Mouse (Mus musculus) midbrain, embryonic 15.5 days (tissue): ENCODE data around the gene Fdxacb1. TPM values are rescaled to one million over a fixed set of nuclear protein-coding genes. Genes with fewer than 3 reads are reported as not detected.
A peak's percentile ranks its signal among the peaks of the same experiment; 100 is the strongest.

Source experiments
- ATAC-seq: fragments of 200-750 bp; cut with Nextera tagmentation; replicated peaks from 2 replicates; pipeline ENCODE4 v1.8.0; 2017; ENCODE audit warnings: moderate TSS enrichment
- H3K27ac ChIP-seq: fragments of 300-500 bp; sonication (generic); 2 replicates; pipeline ENCODE4 v1.5.1; 2015; ENCODE audit warnings: mild to moderate bottlenecking, inconsistent platforms
- H3K27me3 ChIP-seq: fragments of 300-500 bp; sonication (generic); replicated peaks from 2 replicates; pipeline ENCODE4 v1.6.1; 2015; ENCODE audit warnings: inconsistent platforms
- H3K36me3 ChIP-seq: fragments of 300-500 bp; sonication (generic); replicated peaks from 2 replicates; pipeline ENCODE4 v1.6.1; 2015; ENCODE audit warnings: inconsistent platforms
- H3K4me1 ChIP-seq: fragments of 300-500 bp; sonication (generic); 2 replicates; pipeline ENCODE4 v1.6.1; 2015; ENCODE audit warnings: inconsistent platforms
- H3K4me2 ChIP-seq: fragments of 300-500 bp; sonication (generic); 2 replicates; pipeline ENCODE4 v1.6.1; 2015; ENCODE audit warnings: inconsistent platforms, mild to moderate bottlenecking, moderate library complexity
- H3K4me3 ChIP-seq: fragments of 300-500 bp; sonication (generic); 2 replicates; pipeline ENCODE4 v1.5.1; 2015; ENCODE audit warnings: mild to moderate bottlenecking, inconsistent platforms
- H3K9ac ChIP-seq: fragments of 300-500 bp; sonication (generic); 2 replicates; pipeline ENCODE4 v1.6.1; 2015; ENCODE audit warnings: mild to moderate bottlenecking, inconsistent platforms
- H3K9me3 ChIP-seq: fragments of 300-500 bp; sonication (generic); 2 replicates; pipeline ENCODE4 v1.6.1; 2016; ENCODE audit warnings: inconsistent platforms
- WGBS: fragments of 180-500 bp; shearing (Covaris S2); methylation state at CpG from one replicate; pipeline ENCODE4 v1.1.7; 2015; ENCODE audit warnings: mixed read lengths; 5-methylcytosine and 5-hydroxymethylcytosine counted together
- polyA plus RNA-seq: library from polyadenylated mRNA; unstranded; fragments of >200 nt; fragmentation: Nextera tagmentation; extraction: Ambion mirVana; gene quantifications from 2 replicates; pipeline ENCODE4 v1.2.1, GENCODE M21; 2015

Gene Fdxacb1
- polyA plus RNA-seq, 1 experiment from 2014 or later, result 12.0 TPM

DNA sequence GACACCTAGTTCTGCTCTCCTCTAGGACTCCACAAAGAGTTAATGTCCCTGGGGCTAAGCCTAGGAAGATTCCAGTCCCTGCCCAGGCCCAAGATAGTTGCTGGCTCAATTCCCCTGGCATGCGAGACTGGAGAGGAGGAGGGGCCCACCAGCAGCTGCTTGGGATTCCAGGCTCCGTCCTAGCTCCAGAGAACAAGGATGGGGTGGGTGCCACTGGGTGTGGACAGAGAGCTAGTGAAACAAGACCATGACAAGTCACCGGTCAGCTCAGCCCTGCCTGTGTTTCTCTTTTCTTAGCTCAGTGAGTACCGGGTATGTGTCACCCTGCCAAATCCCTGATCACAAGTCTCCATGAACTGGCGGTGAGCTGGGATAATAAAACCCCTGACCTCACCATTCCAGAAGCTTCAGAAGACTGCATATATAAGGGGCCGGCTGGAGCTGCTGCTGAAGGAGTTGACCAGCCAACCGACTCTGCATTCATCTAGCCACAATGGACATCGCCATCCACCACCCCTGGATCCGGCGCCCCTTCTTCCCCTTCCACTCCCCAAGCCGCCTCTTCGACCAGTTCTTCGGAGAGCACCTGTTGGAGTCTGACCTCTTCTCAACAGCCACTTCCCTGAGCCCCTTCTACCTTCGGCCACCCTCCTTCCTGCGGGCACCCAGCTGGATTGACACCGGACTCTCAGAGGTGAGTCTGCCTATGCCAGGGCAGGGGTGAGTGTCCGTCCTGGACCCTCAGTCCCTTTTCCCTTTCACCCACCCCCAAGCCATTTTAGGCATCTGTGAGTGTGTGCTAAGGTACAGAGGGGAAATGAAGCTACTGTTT lies 15.0 kb upstream of the Fdxacb1 start:
- Histone ChIP-seq H3K4me2 (no peak overlapping the region), H3K27ac (no peak overlapping the region)
- WGBS, result 70% methylated on average over 17 of the region's 17 CpGs

DNA sequence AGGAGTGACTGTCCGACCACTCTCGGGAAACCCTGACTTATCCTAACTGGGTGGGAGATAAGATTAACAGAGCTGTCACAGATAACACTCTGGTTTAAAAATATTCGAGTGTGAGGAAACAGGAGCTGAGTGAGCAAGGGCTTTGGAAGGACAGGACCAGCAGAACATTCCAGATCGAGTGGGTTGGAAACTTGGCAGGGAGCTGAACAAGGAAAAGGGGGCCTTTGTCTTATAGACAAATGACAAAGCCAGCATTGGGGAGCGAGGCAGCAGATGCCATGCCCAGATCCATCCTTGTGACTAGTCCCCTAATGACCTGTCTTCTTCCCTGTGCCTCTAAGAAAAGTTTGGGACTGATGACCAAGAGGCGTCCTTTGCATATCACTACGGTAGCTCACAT lies 14.1 kb upstream of the Fdxacb1 start:
- Histone ChIP-seq H3K9ac (no peak overlapping the region), H3K9me3 (no peaks in the 10 kb centered on the region), H3K4me3 (no peak overlapping the region), H3K27me3 (no peaks in the 10 kb centered on the region), H3K4me2 (no peak overlapping the region), H3K4me1 (no peaks in the 10 kb centered on the region), H3K36me3 (no peaks in the 10 kb centered on the region), H3K27ac (no peak overlapping the region)
- no peak for ATAC-seq
- WGBS, result 78% methylated on average over 7 of the region's 7 CpGs

More for the DNA sequence above, 15.0 kb upstream of the Fdxacb1 start:
- Histone ChIP-seq H3K9me3 (no peaks in the 10 kb centered on the region), H3K4me1 (no peaks in the 10 kb centered on the region), H3K9ac (no peak overlapping the region), H3K4me3 (no peak overlapping the region), H3K36me3 (no peaks in the 10 kb centered on the region), H3K27me3 (no peaks in the 10 kb centered on the region)
- ATAC-seq, result no peak

DNA sequence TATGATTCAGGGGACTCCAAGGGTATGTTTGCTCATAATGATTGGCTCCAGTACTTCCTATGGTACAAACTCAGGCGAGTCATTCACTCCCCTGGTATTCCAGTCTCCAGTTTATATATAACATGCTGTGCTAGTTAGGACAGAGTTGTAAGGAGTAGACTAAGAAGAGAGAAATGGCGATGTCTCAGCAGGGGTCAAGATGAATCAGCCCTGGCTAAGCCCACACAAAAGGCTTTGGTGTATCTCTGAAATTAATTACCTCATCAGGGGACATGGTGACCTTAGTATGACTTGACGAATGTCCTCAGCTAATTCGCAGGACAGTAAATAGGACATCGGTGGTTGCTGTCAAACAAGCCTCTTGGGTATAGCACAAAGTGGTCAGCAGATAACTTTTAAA lies 11.3 kb upstream of the Fdxacb1 start:
- no peak for ATAC-seq
- no peak overlapping the region for H3K4me3 ChIP-seq
- no peak overlapping the region for H3K9ac ChIP-seq
- no peaks in the 10 kb centered on the region; the same call in 1 of the 2 replicates for H3K27me3 ChIP-seq
- no peak overlapping the region for H3K4me2 ChIP-seq
- H3K9me3 ChIP-seq, result no peaks in the 10 kb centered on the region
- H3K4me1 ChIP-seq, result no peaks in the 10 kb centered on the region
- 51% methylated on average over 5 of the region's 5 CpGs for WGBS
- no peak overlapping the region for H3K27ac ChIP-seq
- H3K36me3 ChIP-seq, result no peaks in the 10 kb centered on the region

DNA sequence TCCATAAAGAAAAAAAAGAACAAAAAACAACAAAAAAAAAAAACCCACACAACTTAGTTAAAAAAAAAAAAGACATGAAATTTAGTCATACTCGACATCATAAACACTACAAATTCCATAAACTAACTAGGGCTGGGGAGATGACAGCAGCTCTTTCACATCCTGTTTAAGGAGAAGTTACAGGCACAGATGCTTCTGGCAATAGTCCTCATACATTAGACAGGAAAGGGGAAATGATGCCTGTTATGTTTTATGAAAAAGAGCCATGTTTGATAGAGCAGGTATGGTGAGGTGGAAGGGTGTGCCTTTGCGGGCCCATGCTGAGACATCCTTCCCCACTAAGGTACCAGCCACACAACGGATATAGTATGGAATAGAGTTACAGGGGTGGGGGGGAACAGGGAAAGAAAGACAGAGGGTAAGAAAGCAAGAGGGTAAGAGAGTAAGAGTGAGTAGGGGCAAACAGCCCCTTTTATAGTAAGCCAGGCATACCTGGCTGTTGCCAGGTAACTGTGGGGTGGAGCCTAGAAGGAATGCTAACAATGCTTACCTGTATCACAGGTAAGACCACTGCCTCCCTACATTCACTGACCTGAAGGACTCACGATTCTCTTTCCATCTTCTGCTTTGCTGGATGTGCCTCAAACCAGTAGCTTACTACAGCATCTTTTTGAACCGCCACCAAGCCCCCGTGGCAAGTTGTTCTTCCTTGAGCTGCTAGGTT lies 6.4 kb upstream of the Fdxacb1 start:
- Histone ChIP-seq H3K9me3 (no peaks in the 10 kb centered on the region), H3K4me3 (no peak overlapping the region), H3K36me3 (no peaks in the 10 kb centered on the region), H3K4me2 (no peak overlapping the region), H3K9ac (no peak overlapping the region), H3K4me1 (peaks cover under 1% of the 10 kb centered on the region), H3K27me3 (no peaks in the 10 kb centered on the region; the same call in 1 of the 2 replicates), H3K27ac (no peak overlapping the region)
- WGBS, result 69% methylated on average over 6 of the region's 6 CpGs
- no peak for ATAC-seq

DNA sequence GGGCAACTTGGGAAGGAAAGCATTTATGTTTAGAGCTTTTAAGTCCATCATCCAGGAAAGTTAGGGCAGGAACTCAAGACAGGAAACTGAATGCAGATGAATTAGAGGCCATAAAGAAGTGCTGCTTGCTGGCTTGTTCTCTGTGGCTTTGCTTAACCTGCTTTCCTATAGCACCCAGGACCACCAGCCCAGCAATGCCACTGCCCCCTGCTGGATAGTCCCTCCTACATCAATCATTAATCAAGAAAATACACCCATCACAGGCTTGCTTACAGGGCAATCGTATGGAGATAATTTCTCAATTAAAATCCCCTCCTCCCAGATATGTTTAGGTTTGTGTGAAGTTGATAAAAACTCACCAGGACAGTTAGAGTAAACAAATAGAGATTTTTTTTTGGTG lies 4.7 kb upstream of the Fdxacb1 start:
- Histone ChIP-seq H3K27me3 (no peaks in the 10 kb centered on the region; the same call in 1 of the 2 replicates), H3K4me3 (no peak overlapping the region), H3K9me3 (no peaks in the 10 kb centered on the region), H3K4me1 (peaks cover 10% of the 10 kb centered on the region), H3K9ac (no peak overlapping the region), H3K36me3 (no peaks in the 10 kb centered on the region), H3K4me2 (no peak overlapping the region), H3K27ac (no peak overlapping the region)
- ATAC-seq, result no peak
- 64% methylated on average over 1 of the region's 1 CpGs for WGBS

DNA sequence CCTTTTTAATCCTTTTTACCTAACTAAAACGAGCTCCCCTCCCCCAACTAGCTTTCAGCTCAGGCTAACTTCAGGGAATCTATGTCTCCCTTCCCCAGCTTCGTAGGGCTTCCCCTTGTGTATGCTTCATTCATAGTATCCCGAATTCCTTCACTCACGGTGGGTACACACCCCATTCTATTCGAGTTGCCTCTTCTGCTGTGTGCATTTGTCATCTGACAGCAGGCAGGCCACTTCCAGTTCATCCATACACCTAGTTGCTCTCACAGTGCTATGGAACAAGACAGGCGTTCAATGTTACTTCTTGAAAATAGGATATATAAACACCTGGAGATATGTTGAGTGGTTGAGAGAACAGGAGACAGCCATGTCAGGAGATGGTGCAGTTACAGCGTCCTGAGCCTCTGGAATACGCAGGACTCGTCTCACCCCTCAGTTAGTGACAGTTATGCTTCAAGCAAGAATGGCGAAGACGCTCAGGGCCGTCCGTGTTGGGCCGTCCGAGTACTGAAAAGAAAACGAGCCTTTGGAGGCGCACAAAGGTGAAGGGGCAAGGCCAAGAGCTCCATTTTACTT lies 417 bp upstream of the Fdxacb1 start:
- no peaks in the 10 kb centered on the region for H3K36me3 ChIP-seq
- WGBS, result 6% methylated on average over 17 of the region's 17 CpGs
- H3K27me3 ChIP-seq, result no peaks in the 10 kb centered on the region
- peak overlapping the region; percentile 70 for H3K4me3 ChIP-seq
- peak overlapping the region; percentile 90 for H3K27ac ChIP-seq
- peak; percentile 83 for ATAC-seq
- H3K9ac ChIP-seq, result peak overlapping the region; percentile 70
- H3K4me1 ChIP-seq, result peaks cover 27% of the 10 kb centered on the region
- peak overlapping the region; percentile 84 for H3K4me2 ChIP-seq
- no peaks in the 10 kb centered on the region for H3K9me3 ChIP-seq

DNA sequence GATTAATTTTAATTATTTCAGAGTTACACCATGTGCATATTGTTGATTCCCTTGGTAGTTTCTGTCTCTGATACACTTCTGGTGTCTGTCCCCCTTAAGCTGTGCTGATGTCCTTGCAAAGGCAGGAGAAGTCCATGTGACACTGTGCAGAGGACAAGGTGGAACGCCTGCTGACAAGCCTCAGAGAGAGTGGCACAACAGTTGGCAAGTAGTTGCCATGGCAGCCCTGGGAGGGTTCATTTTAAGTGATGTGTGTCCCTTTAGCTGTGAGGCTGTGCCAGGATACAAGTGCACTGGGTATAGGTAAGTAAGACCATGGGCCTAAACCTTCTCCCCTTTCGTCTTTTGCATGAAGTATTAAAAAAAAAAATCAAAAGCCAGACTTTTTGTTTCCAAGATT lies 2.0 kb downstream of the Fdxacb1 start:
- no peaks in the 10 kb centered on the region for H3K36me3 ChIP-seq
- H3K4me2 ChIP-seq, result no peak overlapping the region
- peaks cover 41% of the 10 kb centered on the region for H3K4me1 ChIP-seq
- no peak overlapping the region for H3K4me3 ChIP-seq
- 83% methylated on average over 2 of the region's 2 CpGs for WGBS
- no peaks in the 10 kb centered on the region for H3K27me3 ChIP-seq
- H3K9ac ChIP-seq, result no peak overlapping the region
- no peak overlapping the region for H3K27ac ChIP-seq
- H3K9me3 ChIP-seq, result no peaks in the 10 kb centered on the region
- no peak for ATAC-seq

DNA sequence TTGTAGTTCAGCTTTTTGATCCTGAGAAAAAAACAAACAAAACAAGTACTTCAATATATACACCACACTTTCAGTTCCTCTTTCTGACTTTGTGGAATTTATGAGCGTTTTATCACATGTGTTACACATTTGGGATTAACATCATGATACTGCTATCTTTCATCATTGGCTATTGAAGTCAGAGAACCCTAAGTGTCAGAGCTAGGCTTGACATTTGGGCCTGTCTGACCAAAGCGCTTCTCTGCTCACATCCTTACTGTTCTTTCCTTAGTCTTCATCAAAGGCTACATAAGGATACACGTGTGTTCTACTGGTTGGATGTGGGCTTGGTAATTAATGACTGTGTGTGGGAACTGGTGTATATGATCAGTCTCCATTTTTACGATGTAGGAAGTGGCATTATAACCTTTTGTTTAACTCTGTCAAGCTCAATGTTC lies 6.0 kb downstream of the Fdxacb1 start:
- no peaks in the 10 kb centered on the region for H3K9me3 ChIP-seq
- H3K4me1 ChIP-seq, result peaks cover 37% of the 10 kb centered on the region
- peak overlapping the region; percentile 64 for H3K4me3 ChIP-seq
- no peak for ATAC-seq
- no peak overlapping the region; the same call in 1 of the 2 replicates for H3K9ac ChIP-seq
- H3K27ac ChIP-seq, result peak overlapping the region; percentile 94
- 0 out of 2 replicates have a peak, but pooled peaks cover 3% of the 10 kb centered on the region for H3K36me3 ChIP-seq
- no peaks in the 10 kb centered on the region for H3K27me3 ChIP-seq
- H3K4me2 ChIP-seq, result peak overlapping the region; percentile 80
- WGBS, result 75% methylated on average over 4 of the region's 4 CpGs

DNA sequence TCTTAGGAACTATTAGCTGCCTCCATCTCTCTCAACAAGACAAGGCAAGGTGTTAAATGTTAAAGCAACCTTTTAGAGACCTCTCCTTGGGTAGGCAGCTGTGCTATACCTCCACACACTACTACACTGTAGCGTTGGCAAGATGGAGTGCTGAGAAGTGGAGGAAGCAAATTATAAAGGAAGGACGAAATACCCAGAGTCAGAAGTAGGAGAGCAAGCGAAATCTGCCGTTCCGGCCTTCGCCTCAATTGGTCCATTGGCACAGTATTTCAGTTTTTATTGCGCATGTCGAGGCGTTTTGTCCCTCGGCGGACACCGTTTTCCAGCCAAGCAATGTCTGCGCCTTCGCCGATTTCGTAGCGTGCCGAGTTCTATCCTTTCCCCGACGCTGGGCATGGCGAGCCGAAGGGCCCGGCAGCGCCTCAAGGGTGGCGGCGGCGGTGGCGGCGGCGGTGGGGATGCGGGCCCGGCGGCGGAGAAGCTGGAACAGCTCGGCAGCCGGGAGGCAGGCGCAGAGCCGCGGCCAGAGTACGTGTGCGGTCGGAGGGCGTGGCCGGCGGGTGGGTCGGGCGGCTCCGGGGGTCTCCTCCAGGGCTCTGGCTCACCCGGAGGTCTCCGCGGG lies 7.1 kb downstream of the Fdxacb1 start, which contains the start of the genes Alg9 and 1110032A03Rik:
Gene Alg9, plus strand, starts transcription at position 29 of the 622 bp plus-strand sequence.
Gene 1110032A03Rik, minus strand, starts transcription at position 530 of the 622 bp plus-strand sequence.
- H3K4me3 ChIP-seq, result peak within 1 kb of the TSS; percentile 64
- peak within 1 kb of the TSS; percentile 88 for H3K9ac ChIP-seq
- H3K4me1 ChIP-seq, result peaks cover 27% of the 10 kb centered on the region
- peak within 1 kb of the TSS; percentile 94 for H3K27ac ChIP-seq
- peak within 1 kb of the TSS; percentile 80 for H3K4me2 ChIP-seq
- WGBS, result under 1% methylated on average over 51 of the region's 51 CpGs
- ATAC-seq, result peak; percentile 81
- no peaks in the 10 kb centered on the region for H3K27me3 ChIP-seq
- peaks cover 3% of the 10 kb centered on the region; the same call in 1 of the 2 replicates for H3K36me3 ChIP-seq
- H3K9me3 ChIP-seq, result no peaks in the 10 kb centered on the region

DNA sequence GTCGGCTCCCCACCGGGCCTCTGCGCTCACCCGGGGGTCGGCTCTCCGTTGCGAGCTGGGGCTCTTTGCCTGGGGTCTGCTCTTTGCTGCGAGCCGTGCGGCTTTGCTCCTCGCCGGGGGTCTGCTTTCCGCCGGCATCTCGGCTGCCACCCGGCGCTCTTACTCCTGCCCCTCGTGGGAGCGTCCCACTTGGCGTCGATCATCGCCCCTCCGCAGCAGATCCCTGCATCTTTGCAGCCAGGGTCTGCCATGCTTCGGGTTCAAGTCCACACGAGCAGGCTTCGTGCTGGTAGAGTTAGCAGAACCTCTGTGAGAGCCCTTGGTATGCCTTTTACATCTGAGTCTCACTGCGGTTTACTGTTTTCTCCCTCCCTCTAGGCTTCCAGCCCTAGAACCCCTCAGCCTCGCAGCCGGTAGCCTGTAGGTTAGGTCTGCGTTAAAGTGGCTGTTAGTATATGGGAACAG lies 7.7 kb downstream of the Fdxacb1 start:
- H3K27ac ChIP-seq, result peak overlapping the region; percentile 94
- H3K36me3 ChIP-seq, result peaks cover 8% of the 10 kb centered on the region; the same call in 1 of the 2 replicates
- peak; percentile 81 for ATAC-seq
- no peaks in the 10 kb centered on the region for H3K9me3 ChIP-seq
- peak overlapping the region; percentile 88 for H3K9ac ChIP-seq
- under 1% methylated on average over 30 of the region's 30 CpGs for WGBS
- H3K4me2 ChIP-seq, result peak overlapping the region; percentile 80
- H3K4me3 ChIP-seq, result peak overlapping the region; percentile 64
- peaks cover 27% of the 10 kb centered on the region for H3K4me1 ChIP-seq
- no peaks in the 10 kb centered on the region for H3K27me3 ChIP-seq

DNA sequence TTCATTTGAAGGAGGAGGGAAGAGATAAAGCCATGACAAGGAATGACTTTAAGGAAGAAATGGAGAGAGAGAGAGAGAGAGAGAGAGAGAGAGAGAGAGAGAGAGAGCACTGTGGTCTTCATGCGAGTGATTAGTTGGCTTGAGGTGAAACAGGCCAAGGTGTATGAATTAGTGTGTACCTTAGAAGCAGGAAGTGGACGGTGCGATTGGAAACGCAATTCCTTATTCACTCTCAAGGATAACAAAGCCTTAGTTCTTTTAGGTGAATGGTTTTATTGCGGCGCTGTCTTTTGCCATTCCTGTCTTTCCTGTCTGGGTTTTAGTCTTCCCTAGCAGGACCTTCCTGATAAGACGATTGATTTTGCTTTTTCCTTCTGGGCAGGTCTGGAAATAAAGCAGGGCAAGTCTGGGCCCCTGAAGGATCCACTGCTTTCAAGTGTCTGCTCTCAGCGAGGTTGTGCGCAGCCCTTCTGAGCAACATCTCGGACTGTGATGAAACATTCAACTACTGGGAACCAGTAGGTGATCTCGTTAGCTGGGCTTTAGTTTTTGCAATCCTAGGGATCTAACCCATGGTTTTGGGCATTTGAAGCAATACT lies 8.2 kb downstream of the Fdxacb1 start:
- WGBS, result 66% methylated on average over 11 of the region's 11 CpGs
- H3K27ac ChIP-seq, result peak overlapping the region; percentile 94; the same call in 1 of the 2 replicates
- peaks cover 27% of the 10 kb centered on the region for H3K4me1 ChIP-seq
- no peaks in the 10 kb centered on the region for H3K9me3 ChIP-seq
- peak overlapping the region; percentile 64 for H3K4me3 ChIP-seq
- peak overlapping the region; percentile 88 for H3K9ac ChIP-seq
- H3K4me2 ChIP-seq, result peak overlapping the region; percentile 80
- H3K27me3 ChIP-seq, result no peaks in the 10 kb centered on the region
- no peak for ATAC-seq
- H3K36me3 ChIP-seq, result peaks cover 14% of the 10 kb centered on the region; the same call in 1 of the 2 replicates
